Mouse (Mus musculus) left cerebral cortex, adult 9 months (tissue): ENCODE results near the gene Tmem126b.

Experiments
- DNase-seq, 2 experiments: peaks; one replicate each; pipeline ENCODE4 v3.0.0; 2022; ENCODE audit warnings: low spot score in 2 of 2

Gene Tmem126b

DNA sequence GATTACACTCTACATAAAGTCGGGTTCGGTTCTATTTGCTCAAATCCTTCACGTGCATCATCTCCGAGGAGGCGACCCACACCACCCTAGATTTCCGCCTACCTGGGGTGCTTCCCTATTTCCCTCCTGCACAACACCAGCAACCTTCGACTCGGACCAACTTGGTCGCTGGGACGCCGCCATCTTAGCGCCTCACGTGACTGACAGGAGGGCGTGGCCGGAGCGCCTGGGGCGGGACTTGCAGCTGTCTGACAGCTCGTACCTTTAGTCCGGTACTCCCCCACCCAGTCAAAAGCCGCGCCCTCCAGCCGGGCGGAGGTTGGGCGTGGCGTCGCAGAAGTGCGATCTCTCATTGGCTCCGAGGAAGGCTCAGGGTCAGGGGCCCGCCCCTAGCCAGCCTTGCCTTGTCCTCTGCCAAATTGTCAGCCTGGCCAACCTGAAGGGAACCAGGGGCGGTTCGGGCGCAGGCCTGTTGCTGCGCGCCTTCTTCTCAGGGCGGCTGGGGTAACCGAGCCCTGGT, at the start of gene Tmem126b:
Gene Tmem126b, minus strand, starts transcription at position 209 of the 520 bp plus-strand sequence.
- peak; percentile 99 for DNase-seq

- peak in 1 of 2 experiments; percentile 29 for DNase-seq
Measured at GRCm38 (mm10) chr7:90512293-90512692, 36.5 kb upstream of the Tmem126b start.

- no peak for DNase-seq
Measured at GRCm38 (mm10) chr7:90508124-90508523, 32.3 kb upstream of the Tmem126b start.

- DNase-seq = no peak
Measured at GRCm38 (mm10) chr7:90482607-90483006, 6.8 kb upstream of the Tmem126b start.

GRCm38 (mm10) chr7:90476313-90477245, 778 bp upstream of the Tmem126b start, which contains the start of gene Dlg2:
Gene Dlg2, plus strand, starts transcription at chr7:90476672.
- DNase-seq = peak in 1 of 2 experiments; percentile 58

GRCm38 (mm10) chr7:90473511-90473910, 2.3 kb downstream of the Tmem126b start:
- DNase-seq = no peak

- no peak for DNase-seq
Measured at GRCm38 (mm10) chr7:90461441-90461840, 14.4 kb downstream of the Tmem126b start.

DNA sequence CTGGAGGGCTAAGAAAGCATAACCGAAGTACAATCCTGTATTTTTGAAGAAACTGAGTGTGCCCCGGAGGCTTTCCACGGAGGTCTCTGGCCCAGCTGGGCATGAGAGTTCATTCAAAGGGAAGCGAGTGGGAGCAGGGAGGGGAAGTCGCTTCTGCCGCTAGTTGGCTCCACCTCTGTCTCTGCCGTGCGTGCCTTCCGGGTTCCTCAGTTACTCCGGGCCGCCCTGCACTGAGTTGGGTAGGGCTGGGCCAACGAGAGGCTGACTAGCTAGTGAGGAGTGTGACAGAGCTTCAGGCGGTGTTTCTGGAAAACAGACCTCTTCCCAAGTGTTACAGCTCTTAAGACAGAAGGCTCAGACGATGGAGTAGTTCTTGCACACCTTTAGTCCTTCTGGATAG, 14.9 kb downstream of the Tmem126b start:
- no peak for DNase-seq

- DNase-seq = no peak
Measured at GRCm38 (mm10) chr7:90460330-90460729, 15.5 kb downstream of the Tmem126b start.

DNA sequence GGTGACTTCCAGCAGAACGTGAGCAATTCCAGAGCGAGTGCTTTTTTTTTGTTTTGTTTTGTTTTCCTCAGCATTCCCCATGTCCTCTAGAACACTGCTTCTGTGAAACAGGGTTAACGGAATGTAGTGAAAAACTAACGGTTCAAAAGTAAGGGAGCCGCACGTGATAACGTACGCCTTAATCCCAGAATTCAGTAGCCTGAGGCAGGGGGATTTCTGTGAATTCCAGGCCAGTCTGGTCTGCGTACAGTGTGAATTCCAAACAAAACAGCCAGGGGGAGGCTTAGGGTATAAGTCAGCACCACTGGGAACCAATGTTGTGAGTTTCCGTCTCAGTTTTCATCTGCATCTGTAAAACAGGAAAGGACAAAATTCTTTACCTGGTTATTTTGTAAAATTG, 18.3 kb downstream of the Tmem126b start:
- DNase-seq = no peak

DNA sequence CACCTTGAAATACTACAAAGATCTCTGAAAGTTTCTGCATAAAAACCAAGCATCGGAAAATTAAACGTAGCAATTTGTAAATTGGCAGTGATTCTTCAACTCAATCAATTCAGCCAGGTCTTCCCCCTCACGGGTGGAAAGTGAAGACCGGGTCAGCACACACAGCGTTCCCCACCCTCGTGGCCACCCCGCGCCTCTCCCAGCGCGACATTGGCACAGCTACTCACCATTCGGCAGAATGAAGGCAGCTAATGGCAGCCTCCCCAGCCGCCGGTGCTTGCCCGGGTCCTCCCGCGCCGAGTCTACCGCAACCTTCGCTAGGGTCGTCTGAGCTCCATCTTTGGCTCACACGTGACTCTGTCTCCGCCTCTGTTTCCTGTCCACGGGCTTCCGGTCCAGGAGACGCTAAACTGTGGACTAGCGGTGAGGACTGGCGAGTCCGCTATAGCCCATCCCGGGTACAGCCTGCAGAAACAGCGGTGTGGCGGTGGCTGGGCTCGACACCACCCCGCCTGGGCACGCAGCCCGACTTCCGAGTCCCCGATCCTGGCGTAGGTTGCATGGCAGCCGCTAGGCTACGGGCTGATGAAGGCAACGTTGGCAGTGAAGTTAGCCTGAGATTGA, 18.8 kb downstream of the Tmem126b start, which contains the start of gene Tmem126a:
Gene Tmem126a, minus strand, starts transcription at position 385 of the 624 bp plus-strand sequence.
- peak; percentile 62 to 84 for DNase-seq

GRCm38 (mm10) chr7:90456149-90456844, 19.5 kb downstream of the Tmem126b start:
- DNase-seq = no peak

GRCm38 (mm10) chr7:90444206-90444605, 31.6 kb downstream of the Tmem126b start:
- no peak for DNase-seq

DNA sequence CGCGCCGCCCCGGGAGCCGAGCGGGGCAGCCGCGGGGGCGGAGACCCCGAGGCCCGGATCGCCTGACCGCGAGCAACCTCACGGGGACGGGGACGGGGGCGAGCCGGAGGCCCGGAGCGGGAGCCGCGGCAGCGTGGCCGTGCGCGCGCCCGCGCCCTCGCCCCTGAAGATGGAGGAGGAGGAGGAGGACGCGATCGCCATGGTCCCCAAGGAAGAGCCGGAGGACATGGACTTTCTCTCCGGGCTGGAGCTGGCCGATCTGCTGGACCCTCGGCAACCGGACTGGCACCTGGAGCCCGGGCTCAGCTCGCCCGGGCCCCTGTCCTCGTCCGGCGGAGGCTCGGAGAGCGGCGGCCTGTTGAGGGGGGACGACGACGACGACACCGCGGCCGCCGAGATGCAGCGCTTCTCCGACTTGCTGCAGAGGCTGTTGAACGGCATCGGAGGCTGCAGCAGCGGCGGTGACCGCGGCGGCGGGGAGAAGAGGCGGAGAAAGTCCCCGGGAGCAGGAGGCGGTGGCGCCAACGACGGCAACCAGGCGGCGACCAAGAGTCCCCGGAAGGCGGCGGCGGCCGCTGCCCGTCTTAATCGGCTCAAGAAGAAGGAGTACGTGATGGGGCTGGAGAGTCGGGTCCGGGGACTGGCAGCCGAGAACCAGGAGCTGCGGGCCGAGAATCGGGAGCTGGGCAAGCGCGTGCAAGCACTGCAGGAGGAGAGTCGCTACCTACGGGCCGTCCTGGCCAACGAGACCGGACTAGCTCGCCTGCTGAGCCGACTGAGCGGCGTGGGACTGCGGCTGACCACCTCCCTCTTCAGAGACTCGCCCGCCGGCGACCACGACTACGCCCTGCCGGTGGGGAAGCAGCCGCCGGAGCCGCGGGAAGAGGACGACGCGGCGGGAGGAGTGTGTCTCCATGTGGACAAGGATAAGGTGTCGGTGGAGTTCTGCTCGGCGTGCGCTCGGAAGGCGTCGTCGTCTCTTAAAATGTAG, 32.4 kb downstream of the Tmem126b start:
- DNase-seq = peak in 1 of 2 experiments; percentile 52

- peak; percentile 89 to 96 for DNase-seq
Measured at GRCm38 (mm10) chr7:90442518-90443080, 33.2 kb downstream of the Tmem126b start, which contains the start of gene Crebzf. Gene Crebzf, plus strand, starts transcription at chr7:90442729.

GRCm38 (mm10) chr7:90442070-90442469, 33.7 kb downstream of the Tmem126b start:
- no peak for DNase-seq

DNA sequence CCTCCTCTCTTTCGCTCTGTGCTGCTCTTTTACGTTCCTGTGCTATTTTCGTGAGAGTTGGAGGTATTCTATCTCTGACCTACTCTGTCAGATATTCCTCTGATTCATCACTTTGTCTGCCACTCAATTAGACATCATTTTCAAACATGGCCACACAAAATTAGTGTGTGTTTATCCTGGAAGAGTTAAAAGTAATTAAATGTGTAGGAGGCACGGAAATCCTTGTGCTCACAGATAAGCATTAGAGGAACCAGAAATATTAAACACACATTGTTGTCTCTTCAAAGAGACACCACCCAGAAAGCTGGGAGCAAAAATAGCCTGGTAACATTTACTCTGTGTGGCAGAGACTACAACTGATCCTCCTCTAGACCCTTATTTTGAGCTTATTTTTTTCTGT, 35.8 kb downstream of the Tmem126b start:
- DNase-seq = no peak

DNA sequence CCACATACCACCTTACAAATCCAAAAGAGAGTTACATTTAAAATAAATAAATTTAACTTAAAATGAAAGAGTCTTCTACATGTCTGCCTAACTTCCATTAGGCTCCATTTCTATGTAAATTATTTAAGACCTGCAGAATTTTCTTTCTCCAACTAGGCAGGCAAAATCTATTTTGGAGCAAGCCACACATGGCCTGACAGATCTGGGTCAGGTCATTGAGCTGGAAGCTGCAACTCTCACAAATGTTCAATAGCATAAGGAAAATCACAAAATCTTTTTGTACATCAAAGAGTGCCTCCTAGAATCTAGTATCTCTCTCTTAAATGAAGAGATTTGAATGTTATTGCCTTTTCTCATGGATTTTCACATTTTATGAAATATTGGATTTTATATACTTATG, 43.6 kb downstream of the Tmem126b start:
- no peak for DNase-seq

DNA sequence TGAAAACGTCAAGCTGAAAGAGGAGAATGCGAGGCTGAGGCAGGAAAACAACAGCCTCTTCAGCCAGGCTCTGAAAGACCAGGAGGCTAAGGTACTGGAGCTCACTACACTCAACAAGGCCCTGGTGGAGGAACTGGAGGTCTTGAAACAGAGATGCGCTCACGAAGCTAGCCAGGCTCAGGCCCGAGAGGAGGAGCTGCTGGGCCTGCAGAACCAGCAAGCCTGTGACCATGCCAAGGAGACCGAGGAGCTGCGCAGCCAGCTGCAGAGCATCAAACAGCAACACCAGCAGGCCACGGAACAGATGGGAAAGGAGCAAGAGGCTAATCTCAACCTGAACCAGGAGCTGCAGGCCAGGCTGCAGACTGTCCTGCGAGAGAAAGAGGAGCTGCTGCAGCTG, 48.8 kb downstream of the Tmem126b start:
- DNase-seq = no peak
